Mouse (Mus musculus) cerebellum, adult 2 months (tissue): ENCODE results near the gene Cd300lg. TPM values are rescaled to one million over a fixed set of nuclear protein-coding genes. Genes with fewer than 3 reads are reported as not detected.
A peak's percentile ranks its signal among the peaks of the same experiment; 100 is the strongest.

ENCODE experiments used
- DNase-seq, 2 experiments: peaks; one replicate each; pipeline ENCODE4 v3.0.0; 2021
- H3K27ac ChIP-seq: fragments of 200-500 bp; 2 replicates; pipeline ENCODE4 v1.5.1; 2012; ENCODE audit warnings: low read length, control low read depth, inconsistent platforms; ENCODE audit not compliant: insufficient read depth
- H3K27me3 ChIP-seq: fragments of 200-500 bp; 2 replicates; pipeline ENCODE4 v1.6.1; 2012; ENCODE audit warnings: inconsistent platforms, mild to moderate bottlenecking, low read length, moderate library complexity; ENCODE audit not compliant: control insufficient read depth, insufficient read depth
- H3K4me1 ChIP-seq: fragments of 200-500 bp; 2 replicates; pipeline ENCODE4 v1.6.1; 2011; ENCODE audit warnings: low read length; ENCODE audit not compliant: control insufficient read depth, insufficient read depth
- H3K4me3 ChIP-seq: fragments of 200-500 bp; replicated peaks from 2 replicates; pipeline ENCODE3; 2011; ENCODE audit warnings: mild to moderate bottlenecking, low read depth, low read length, control low read depth; ENCODE audit not compliant: insufficient read depth
- CTCF ChIP-seq: fragments of 200-500 bp; IDR thresholded peaks from 2 replicates; pipeline ENCODE4 v1.5.1; 2011; ENCODE audit warnings: low read depth, mild to moderate bottlenecking, control low read depth, low read length, moderate library complexity, borderline replicate concordance; ENCODE audit not compliant: insufficient read depth
- POLR2A ChIP-seq: fragments of 200-500 bp; IDR thresholded peaks from 2 replicates; pipeline ENCODE4 v1.6.1; 2011; ENCODE audit warnings: low read length, control low read depth, borderline replicate concordance; ENCODE audit not compliant: insufficient read depth
- WGBS: fragments of 180-500 bp; shearing (Covaris S2); methylation state at CpG from one replicate; pipeline ENCODE4 v1.1.7; 2018; 5-methylcytosine and 5-hydroxymethylcytosine counted together
- polyA plus RNA-seq: library from polyadenylated mRNA; depleted of rRNA; stranded (reverse); fragments of >200 nt; gene quantifications from 2 replicates; pipeline ENCODE4 v1.2.3, GENCODE M21; 2012

Gene Cd300lg
- polyA plus RNA-seq, 1 experiment = 0.38 TPM

DNA sequence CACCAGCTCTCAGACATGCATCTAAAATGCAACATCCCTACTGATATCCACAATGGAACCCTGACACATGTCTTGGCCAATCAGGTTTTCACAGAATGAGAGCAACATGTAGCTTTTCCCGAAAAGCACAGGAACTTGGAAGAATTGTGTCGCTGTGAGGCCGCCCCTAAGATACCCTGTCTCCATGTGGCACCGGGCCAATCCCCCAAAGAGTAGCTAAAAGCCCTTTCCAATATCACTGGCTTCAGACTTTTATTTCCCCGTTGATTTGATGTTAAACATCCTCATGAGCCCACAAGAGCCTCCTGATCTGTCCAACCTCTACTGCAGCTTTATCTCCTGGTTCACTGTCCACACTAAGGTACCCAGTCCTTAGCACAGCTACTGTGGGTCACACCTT lies 34.6 kb upstream of the Cd300lg start:
- no peak for TF ChIP-seq CTCF
- no peak for TF ChIP-seq POLR2A
- H3K4me3 ChIP-seq = no peak overlapping the region
- no peak overlapping the region for H3K27ac ChIP-seq
- WGBS = 37% methylated on average over 5 of the region's 5 CpGs
- DNase-seq = no peak
- H3K27me3 ChIP-seq = no peaks in the 10 kb centered on the region
- peaks cover 19% of the 10 kb centered on the region for H3K4me1 ChIP-seq

DNA sequence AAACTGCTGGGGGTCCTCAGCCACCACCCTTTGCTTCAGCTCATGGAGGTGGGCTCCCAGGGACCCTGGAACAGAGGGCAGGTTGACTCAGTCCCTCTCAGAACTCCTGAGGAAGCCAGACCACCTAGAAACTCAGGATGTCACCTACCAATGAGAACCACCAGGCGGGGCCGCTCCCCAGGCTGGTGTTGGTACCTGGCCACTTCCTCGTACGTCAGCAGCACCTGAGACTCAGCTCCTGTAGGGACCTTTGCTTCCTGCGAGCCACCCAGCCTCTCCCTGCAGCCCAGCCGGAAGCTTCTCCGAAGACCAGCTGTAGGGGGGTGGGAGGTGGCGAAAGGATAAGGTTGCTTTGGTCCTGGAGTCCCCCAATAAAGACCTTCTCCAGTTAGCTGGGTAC lies 32.9 kb upstream of the Cd300lg start:
- no peaks in the 10 kb centered on the region for H3K27me3 ChIP-seq
- WGBS = 82% methylated on average over 8 of the region's 8 CpGs
- H3K4me3 ChIP-seq = no peak overlapping the region
- DNase-seq = no peak
- TF ChIP-seq CTCF (no peak), POLR2A (no peak)
- no peak overlapping the region for H3K27ac ChIP-seq
- H3K4me1 ChIP-seq = peaks cover 26% of the 10 kb centered on the region

DNA sequence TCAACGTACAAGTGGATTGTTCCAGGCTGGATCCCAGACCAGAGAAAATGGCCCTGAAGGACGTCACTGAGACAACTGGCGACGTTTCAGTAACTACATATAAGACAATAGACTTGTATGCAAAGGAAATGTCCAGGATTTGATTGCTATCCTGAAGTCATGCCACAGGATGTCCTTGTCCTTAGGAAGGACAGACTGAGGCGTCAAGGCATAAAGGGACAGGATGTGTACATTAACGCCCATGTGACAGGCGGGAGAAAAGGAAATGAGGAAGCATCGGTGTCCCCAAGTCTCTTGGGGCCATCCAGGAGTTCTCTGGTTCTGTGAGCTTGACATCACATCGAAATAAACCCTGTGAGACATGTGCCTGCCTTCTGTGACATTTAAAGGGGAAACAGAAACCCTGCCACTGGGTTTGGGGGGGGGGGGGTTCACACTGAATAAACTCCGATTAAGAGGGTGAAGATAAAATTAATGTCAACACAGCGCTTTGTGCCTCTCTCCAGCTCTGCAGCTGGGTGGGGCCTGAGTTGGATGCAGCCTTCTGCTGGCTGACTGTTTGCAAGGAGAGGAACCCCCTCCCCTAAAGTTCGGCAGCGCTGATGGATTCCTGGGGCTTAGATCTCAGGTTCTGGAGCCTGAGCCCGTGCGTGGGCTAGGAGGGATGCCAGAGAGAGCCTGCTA lies 32.2 kb upstream of the Cd300lg start:
- Histone ChIP-seq H3K4me3 (no peak overlapping the region), H3K27me3 (no peaks in the 10 kb centered on the region), H3K27ac (peak overlapping the region; percentile 30), H3K4me1 (peaks cover 33% of the 10 kb centered on the region)
- no peak for DNase-seq
- TF ChIP-seq POLR2A (no peak), CTCF (no peak)
- WGBS = 69% methylated on average over 15 of the region's 15 CpGs

DNA sequence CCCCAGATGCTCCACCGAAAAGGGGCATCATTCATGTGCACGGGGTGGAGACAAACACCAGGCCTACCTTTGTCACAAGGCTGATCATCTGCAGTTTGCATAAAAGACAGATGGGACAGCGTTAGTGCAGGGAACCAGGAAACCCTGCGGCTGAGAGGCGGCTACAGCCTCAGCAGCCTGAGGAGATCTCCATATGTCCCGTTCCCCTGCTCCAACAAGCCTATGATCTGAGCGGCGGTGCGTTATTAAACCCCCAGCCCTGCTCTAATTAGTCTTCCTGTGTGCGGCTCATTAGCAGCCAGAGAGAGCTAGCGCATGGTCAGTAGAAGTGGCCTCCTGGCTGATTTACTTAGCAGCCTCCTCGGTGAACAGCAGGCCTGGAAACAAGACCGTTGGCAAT lies 31.2 kb upstream of the Cd300lg start:
- Histone ChIP-seq H3K4me3 (no peak overlapping the region), H3K27ac (peak overlapping the region; percentile 30), H3K27me3 (no peaks in the 10 kb centered on the region), H3K4me1 (peaks cover 43% of the 10 kb centered on the region)
- DNase-seq = peak; percentile 75 to 87
- 11% methylated on average over 13 of the region's 13 CpGs for WGBS
- TF ChIP-seq CTCF (no peak), POLR2A (no peak)

DNA sequence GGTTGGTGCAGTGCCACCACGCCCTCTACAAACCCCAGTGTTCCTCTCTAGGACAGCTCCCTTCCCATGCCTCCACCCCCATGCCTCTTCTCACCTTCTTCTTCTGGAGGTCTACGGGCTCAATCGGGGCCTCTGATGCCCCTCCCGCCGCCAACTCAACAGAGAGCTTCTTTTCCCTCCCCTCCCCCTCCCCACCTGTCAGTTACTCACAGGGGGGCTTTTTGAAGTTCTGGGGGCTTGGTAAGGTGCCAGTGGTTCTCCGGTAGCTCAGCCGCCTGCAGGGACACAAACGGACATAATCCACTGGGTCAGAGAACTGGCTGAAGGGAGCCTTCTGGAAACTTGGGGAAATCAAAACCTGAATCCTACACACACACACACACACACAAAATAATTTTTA lies 29.8 kb upstream of the Cd300lg start:
- Histone ChIP-seq H3K4me1 (peaks cover 56% of the 10 kb centered on the region), H3K4me3 (no peak overlapping the region), H3K27ac (no peak overlapping the region), H3K27me3 (no peaks in the 10 kb centered on the region)
- TF ChIP-seq POLR2A (no peak), CTCF (no peak)
- WGBS = 22% methylated on average over 8 of the region's 8 CpGs
- no peak for DNase-seq

DNA sequence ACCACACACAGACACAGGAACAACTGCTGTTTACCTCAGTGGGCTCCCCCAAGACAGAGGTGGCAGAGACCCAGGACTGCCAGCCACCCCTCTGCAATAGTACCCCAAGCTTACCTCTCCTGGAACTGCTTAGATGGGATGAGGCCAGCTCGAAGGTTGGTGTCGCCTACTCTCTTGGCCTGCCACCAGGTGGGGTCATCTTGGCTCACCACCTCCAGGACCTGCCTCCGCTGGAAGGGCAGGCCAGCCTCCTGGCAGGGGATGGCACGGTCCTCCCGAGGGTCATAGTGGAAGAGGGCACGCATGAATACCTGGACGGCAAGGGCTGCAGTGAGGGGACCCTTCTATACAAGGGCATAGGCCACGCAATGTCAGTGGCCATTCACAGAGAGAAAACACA lies 28.1 kb upstream of the Cd300lg start:
- Histone ChIP-seq H3K4me3 (no peak overlapping the region), H3K27me3 (no peaks in the 10 kb centered on the region), H3K4me1 (peaks cover 59% of the 10 kb centered on the region), H3K27ac (no peak overlapping the region; the same call in 1 of the 2 replicates)
- WGBS = 21% methylated on average over 8 of the region's 8 CpGs
- TF ChIP-seq POLR2A = no peak
- no peak for TF ChIP-seq CTCF
- no peak for DNase-seq

DNA sequence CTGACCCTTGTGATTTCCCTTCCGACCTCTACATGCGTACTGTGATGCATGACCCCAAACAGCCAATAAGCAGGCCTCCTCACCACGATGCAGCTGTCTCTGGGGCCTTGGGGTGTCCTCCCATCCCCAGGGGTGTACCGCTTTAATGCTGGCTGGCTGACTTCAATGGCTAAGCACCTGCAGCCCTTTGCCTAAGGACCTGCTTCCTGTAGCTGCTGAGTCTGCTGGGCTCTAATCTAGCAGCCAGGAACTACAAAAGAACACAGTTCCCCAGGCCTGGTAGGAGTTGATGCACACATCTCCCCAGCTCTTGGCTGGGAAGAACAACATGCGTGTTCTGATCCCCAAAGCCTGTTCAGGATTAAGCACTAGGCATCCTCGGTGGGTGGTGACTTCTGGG lies 25.8 kb upstream of the Cd300lg start:
- DNase-seq = no peak
- Histone ChIP-seq H3K27ac (peak overlapping the region; percentile 64), H3K4me1 (peaks cover 70% of the 10 kb centered on the region), H3K4me3 (no peak overlapping the region), H3K27me3 (no peaks in the 10 kb centered on the region)
- TF ChIP-seq CTCF (no peak), POLR2A (no peak)
- WGBS = 27% methylated on average over 6 of the region's 6 CpGs

DNA sequence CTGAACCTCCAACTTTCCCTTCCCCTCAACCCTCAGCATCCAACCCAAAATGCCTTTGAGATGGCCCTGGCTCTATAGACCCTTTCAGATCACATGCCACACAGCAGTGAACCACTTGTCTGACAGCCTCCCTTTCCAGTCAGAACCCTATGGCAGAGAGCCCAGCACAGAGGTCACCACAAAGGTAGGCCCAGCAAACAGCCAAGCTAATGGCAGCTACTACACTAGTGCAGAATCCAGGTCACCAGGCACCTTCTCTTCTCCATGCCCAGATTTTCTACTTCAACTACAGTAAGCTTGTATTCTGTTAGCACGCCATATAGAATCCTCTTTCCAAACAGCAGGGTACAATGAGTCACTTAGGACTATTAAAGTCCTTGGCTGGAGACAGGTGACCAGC lies 25.2 kb upstream of the Cd300lg start:
- no peak; the same call in 1 of the 2 replicates for TF ChIP-seq POLR2A
- TF ChIP-seq CTCF = no peak

More for the DNA sequence above, 25.2 kb upstream of the Cd300lg start:
- no peak overlapping the region for H3K4me3 ChIP-seq
- peak; percentile 65 to 77 for DNase-seq
- H3K4me1 ChIP-seq = peaks cover 68% of the 10 kb centered on the region
- no peaks in the 10 kb centered on the region for H3K27me3 ChIP-seq
- peak overlapping the region; percentile 83 for H3K27ac ChIP-seq
- WGBS = 3% methylated on average over 1 of the region's 1 CpGs
